ENCODE assay signal across 7 mouse cellular contexts in genomic region chr5:74677399-74678338, GRCm38 (mm10). TPM values are rescaled to one million over a fixed set of nuclear protein-coding genes. Genes with fewer than 3 reads are reported as not detected.
DNase-seq lines count a peak whose midpoint lies in the region; ATAC-seq lines count a peak whose summit lies in the region.

No protein-coding gene starts in this region.

- ATAC-seq in megakaryocyte progenitor cell, adult 5-6 weeks (replicated peaks; ENCODE audit: poor library complexity), result no peak

- peak; percentile 13 for DNase-seq in 416B (ENCODE audit: low read depth)
- DNase-seq in brain, embryonic 18.5 days (ENCODE audit: low read depth, low spot score), result peak; percentile 74
- DNase-seq in frontal cortex, postnatal 14 days (ENCODE audit: low spot score in 2 of 2), result peak; percentile 68 to 82
- peak; percentile 64 to 86 for DNase-seq in left cerebral cortex, adult 8-10 months (ENCODE audit: low spot score in 2 of 2)
- peak; percentile 79 for DNase-seq in right cerebral cortex, postnatal 25 days
- DNase-seq in thymus, postnatal 14 days, result no peak

RNA-seq across cellular contexts. Expression of gene Lnx1, which starts 25.0 kb away (rescaled TPM):
- 10 to 100 TPM; 20.0 to 21.9 (median 21.1) TPM for total RNA-seq in left cerebral cortex, adult 8-10 months (2022)
- total RNA-seq in megakaryocyte progenitor cell, adult 5-6 weeks (2015), result 0.10 TPM in 1 of 2 replicates, not detected in the other
- not detected in 2 replicates for total RNA-seq in megakaryocyte progenitor cell, adult 5-6 weeks (2017)

Comparison
In these comparisons a context has a peak if more than half of its experiments do, and no peak if none do; other contexts are left out.
1. RNA of gene Lnx1, which starts 25.0 kb away (total RNA-seq): 20.0 to 21.9 TPM in left cerebral cortex, adult 8-10 months; 0.10 TPM in megakaryocyte progenitor cell, adult 5-6 weeks; every median in the first group is over 10 times any median in the second.